Mouse (Mus musculus): ENCODE results near the gene Cpped1. TPM values are rescaled to one million over a fixed set of nuclear protein-coding genes. Genes with fewer than 3 reads are reported as not detected.

The Cpped1 gene
- polyA plus RNA-seq, 1 experiment from 2014 or later, result 28.0 TPM

Other genes starting within 250 kb of the Cpped1 start
- gene Shisa9, start 74.7 kb upstream of the Cpped1 start, polyA plus RNA-seq (2014; fragmentation: Nextera tagmentation; extraction: Ambion mirVana), result 0.99 and 1.6 TPM in 2 replicates

Measured in liver, embryonic 11.5 days (tissue).